Comparison of ENCODE assay signal across 9 mouse cellular contexts in the genomic region with DNA sequence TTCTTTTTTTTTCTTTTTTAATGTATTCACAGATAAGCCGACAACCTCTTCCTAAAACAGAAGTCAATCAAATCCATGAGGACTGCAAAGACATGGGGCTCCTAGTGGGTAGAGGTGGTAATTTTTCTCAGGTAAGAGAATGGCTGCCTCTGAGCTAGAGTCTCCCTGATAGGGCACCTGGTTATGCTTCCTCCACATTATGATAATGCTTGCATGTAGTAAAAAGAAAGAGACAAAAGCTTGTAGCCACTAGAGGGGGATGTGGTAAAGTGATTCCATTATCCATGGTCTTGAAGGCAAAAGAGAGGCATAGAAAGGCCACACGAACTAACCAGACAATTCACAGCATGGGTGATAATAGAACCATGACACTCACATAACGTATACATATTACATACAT. TPM values are rescaled to one million over a fixed set of nuclear protein-coding genes. Genes with fewer than 3 reads are reported as not detected.
A peak's percentile ranks its signal among the peaks of the same experiment; 100 is the strongest.
DNase-seq lines count a peak whose midpoint lies in the region; ATAC-seq lines count a peak whose summit lies in the region.
"Had no signal": no experiment of that assay in that cellular context is flagged by ENCODE, and none has a peak within 500 bp of the region (broad histone marks: within the 10 kb centered on the region; RNA-seq: fewer than 3 reads in every experiment).

No protein-coding gene starts in this region.

- H3K36me3 ChIP-seq in kidney, embryonic 16.5 days (ENCODE audit: insufficient read depth, low read length), result no peaks in the 10 kb centered on the region

- H3K9me3 ChIP-seq in kidney, embryonic 16.5 days (ENCODE audit: low read length), result peaks cover 3% of the 10 kb centered on the region; the same call in 1 of the 2 replicates

- ATAC-seq in kidney, embryonic 16.5 days (ENCODE audit: low FRiP score, low TSS enrichment), result peak; percentile 80
- ATAC-seq in erythroid progenitor cell, adult 5-6 weeks (replicated peaks; ENCODE audit: low FRiP score, poor library complexity, severe bottlenecking), result no peak
- no peak for ATAC-seq in monocyte, adult 5-6 weeks (replicated peaks; ENCODE audit: insufficient number of reproducible peaks, low FRiP score, low TSS enrichment, poor library complexity, severe bottlenecking)

- H3K27me3 ChIP-seq in kidney, embryonic 16.5 days (ENCODE audit: insufficient read depth, low read length), result no peaks in the 10 kb centered on the region

- no peak overlapping the region for H3K9ac ChIP-seq in kidney, embryonic 16.5 days (replicated peaks; ENCODE audit: low read length)

- no peak overlapping the region for H3K27ac ChIP-seq in kidney, embryonic 16.5 days (ENCODE audit: low read length)

- H3K4me1 ChIP-seq in kidney, embryonic 16.5 days (ENCODE audit: insufficient read depth, low read length), result 0 out of 2 replicates have a peak, but pooled peaks cover 5% of the 10 kb centered on the region

- 60% methylated on average over 3 of the region's 3 CpGs for WGBS in kidney, embryonic 16.5 days

- DNase-seq in heart, postnatal 10 days, result peak; percentile 6 to 7
- no peak for DNase-seq in heart, adult 9 months (ENCODE audit: low spot score in 2 of 2)
- DNase-seq in thymus, postnatal 0 days (ENCODE audit: low spot score), result peak; percentile 7
- no peak for DNase-seq in thymus, postnatal 4 days
- no peak for DNase-seq in layer of hippocampus, postnatal 25 days (ENCODE audit: extremely low spot score in 1 of 2, low spot score in 1 of 2)

- intact Hi-C loops in heart, postnatal 10 days (cut with DNase I), result no loop called here

- no peak overlapping the region for H3K4me2 ChIP-seq in kidney, embryonic 16.5 days (replicated peaks; ENCODE audit: low read depth, low read length)

- H3K4me3 ChIP-seq in kidney, embryonic 16.5 days (ENCODE audit: low read length), result no peak overlapping the region

RNA-seq across cellular contexts. Expression of a gene that starts 42.1 kb away (rescaled TPM):
- total RNA-seq in heart, postnatal 10 days (2021), result not detected
- polyA plus RNA-seq in thymus, postnatal 0 days (2015; fragmentation: Nextera tagmentation; extraction: Ambion mirVana), result not detected in 2 replicates
- polyA plus RNA-seq in kidney, embryonic 16.5 days (2015; fragmentation: Nextera tagmentation; extraction: Ambion mirVana), result 3.4 and 4.9 TPM in 2 replicates
- total RNA-seq in erythroid progenitor cell, adult 5-6 weeks (2015; ENCODE audit: low replicate concordance), result not detected in 2 replicates
- not detected in 2 replicates for total RNA-seq in erythroid progenitor cell, adult 5-6 weeks (2017; ENCODE audit: low replicate concordance)
- not detected in 3 replicates for total RNA-seq in monocyte, adult 5-6 weeks (2017)
- not detected for total RNA-seq in layer of hippocampus, postnatal 25 days (2021)
- polyA plus RNA-seq: heart, embryonic 16.5 days had no signal

Comparison
In these comparisons a context has a peak if more than half of its experiments do, and no peak if none do; other contexts are left out.
1. DNase-seq: peak in heart, postnatal 10 days (2 of 2) and thymus, postnatal 0 days (single experiment); none in heart, adult 9 months (0 of 2), thymus, postnatal 4 days (single experiment) and layer of hippocampus, postnatal 25 days (0 of 2).